Mouse (Mus musculus): Measurements from ENCODE around the gene Shank2. TPM values are rescaled to one million over a fixed set of nuclear protein-coding genes. Genes with fewer than 3 reads are reported as not detected.
A peak's percentile ranks its signal among the peaks of the same experiment; 100 is the strongest.

Gene Shank2
- polyA plus RNA-seq, 1 experiment from 2014 or later = 7.9 TPM

DNA sequence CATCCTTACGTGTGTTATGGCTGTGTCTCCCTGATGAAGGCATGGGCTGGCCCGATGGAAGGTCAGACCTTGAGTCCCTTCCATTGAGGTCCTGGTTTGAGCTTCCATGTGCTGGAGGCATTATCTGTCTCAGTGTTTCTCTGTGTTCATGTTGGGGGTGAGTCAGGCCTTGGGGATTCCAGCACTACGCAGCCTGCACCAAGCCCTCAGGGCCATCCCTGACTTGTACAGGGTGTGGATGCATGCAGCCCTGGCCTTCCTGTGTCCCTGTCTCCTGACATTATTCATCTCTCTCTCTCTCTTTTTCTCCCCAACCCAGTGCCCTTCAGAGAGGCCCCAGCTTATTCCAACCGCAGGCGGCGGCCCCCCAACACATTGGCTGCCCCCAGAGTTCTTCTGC is 177.7 kb downstream of the Shank2 start:
- Histone ChIP-seq H3K9ac (replicated peaks) (no peak overlapping the region), H3K4me1 (peaks cover 31% of the 10 kb centered on the region), H3K36me3 (no peaks in the 10 kb centered on the region), H3K4me3 (no peak overlapping the region), H3K27me3 (no peaks in the 10 kb centered on the region), H3K9me3 (no peaks in the 10 kb centered on the region), H3K4me2 (replicated peaks) (no peak overlapping the region), H3K27ac (replicated peaks) (no peak overlapping the region)
- WGBS = 89% methylated on average over 6 of the region's 6 CpGs
- no peak for ATAC-seq (replicated peaks)

- WGBS = 25% methylated on average over 6 of the region's 6 CpGs
- ATAC-seq (replicated peaks) = peak; percentile 66; the same call in 1 of the 2 replicates
- no peak overlapping the region for H3K4me2 ChIP-seq (replicated peaks)
- no peaks in the 10 kb centered on the region for H3K36me3 ChIP-seq
- H3K4me1 ChIP-seq = peaks cover 17% of the 10 kb centered on the region; the same call in 1 of the 2 replicates
- no peak overlapping the region for H3K4me3 ChIP-seq
- H3K9ac ChIP-seq (replicated peaks) = no peak overlapping the region
- H3K27ac ChIP-seq (replicated peaks) = no peak overlapping the region
- H3K9me3 ChIP-seq = no peaks in the 10 kb centered on the region
- H3K27me3 ChIP-seq = no peaks in the 10 kb centered on the region
These were observed 179.2 kb downstream of the Shank2 start for GRCm38 (mm10) chr7:144180885-144181284.

DNA sequence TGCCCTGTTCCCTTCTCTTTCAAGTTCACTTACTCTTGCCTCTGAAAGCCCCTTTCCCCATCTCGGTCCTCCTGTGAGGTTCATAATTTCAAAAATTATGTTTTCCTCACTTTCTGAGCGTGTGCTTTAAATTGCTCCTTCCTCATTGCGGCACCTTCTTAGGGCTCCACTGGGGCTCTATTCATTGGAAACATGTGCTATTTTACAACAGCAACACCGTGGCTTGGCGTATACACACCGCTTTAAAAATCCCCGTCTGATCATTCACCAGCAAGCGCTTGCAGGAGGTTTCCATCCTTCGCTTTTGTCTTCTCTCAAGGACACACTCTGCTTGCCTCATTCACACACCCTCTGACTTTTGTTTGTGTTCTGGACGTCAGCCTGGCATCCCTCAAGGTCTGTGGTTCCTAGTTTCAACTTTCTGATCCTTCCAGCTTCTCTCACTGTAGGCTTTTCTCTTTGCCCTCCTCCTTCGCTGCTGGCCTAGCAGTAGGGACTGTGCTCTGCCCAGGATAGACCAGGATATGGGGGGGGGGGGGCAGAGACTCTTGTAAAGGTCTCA is 186.2 kb downstream of the Shank2 start:
- Histone ChIP-seq H3K4me3 (no peak overlapping the region), H3K27me3 (no peaks in the 10 kb centered on the region), H3K4me2 (replicated peaks) (no peak overlapping the region), H3K9me3 (no peaks in the 10 kb centered on the region), H3K36me3 (0 out of 2 replicates have a peak, but pooled peaks cover 4% of the 10 kb centered on the region), H3K9ac (replicated peaks) (no peak overlapping the region), H3K4me1 (no peaks in the 10 kb centered on the region), H3K27ac (replicated peaks) (no peak overlapping the region)
- no peak for ATAC-seq (replicated peaks)
- 64% methylated on average over 11 of the region's 11 CpGs for WGBS

GRCm38 (mm10) chr7:144189446-144189845 is 187.7 kb downstream of the Shank2 start:
- Histone ChIP-seq H3K36me3 (0 out of 2 replicates have a peak, but pooled peaks cover 4% of the 10 kb centered on the region), H3K27ac (replicated peaks) (no peak overlapping the region), H3K4me3 (no peak overlapping the region), H3K27me3 (no peaks in the 10 kb centered on the region), H3K9ac (replicated peaks) (no peak overlapping the region), H3K4me2 (replicated peaks) (no peak overlapping the region), H3K4me1 (no peaks in the 10 kb centered on the region), H3K9me3 (no peaks in the 10 kb centered on the region)
- no peak for ATAC-seq (replicated peaks)
- 91% methylated on average over 4 of the region's 4 CpGs for WGBS

DNA sequence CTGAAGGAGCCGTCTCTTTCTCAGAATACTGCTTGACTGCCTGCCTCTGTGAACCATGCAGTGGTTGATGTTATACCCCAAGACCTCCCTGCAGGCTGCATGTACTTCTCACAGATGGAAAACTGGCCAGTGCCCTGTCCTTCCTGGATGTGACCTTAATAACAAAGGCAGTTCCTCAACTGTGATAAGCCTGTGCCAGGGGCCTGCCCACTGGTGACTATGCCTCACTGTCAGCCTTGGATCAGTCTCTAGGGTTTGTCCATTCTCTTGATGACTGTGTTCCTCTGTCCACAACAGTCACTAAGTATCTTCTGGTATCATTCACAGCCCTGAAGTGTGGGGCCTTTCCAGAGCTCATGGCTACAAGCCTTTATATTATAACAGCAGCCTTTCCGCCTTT is 196.8 kb downstream of the Shank2 start:
- ATAC-seq (replicated peaks) = no peak
- Histone ChIP-seq H3K4me3 (no peak overlapping the region), H3K27me3 (no peaks in the 10 kb centered on the region), H3K36me3 (no peaks in the 10 kb centered on the region), H3K9ac (replicated peaks) (no peak overlapping the region), H3K4me2 (replicated peaks) (no peak overlapping the region), H3K27ac (replicated peaks) (no peak overlapping the region), H3K9me3 (no peaks in the 10 kb centered on the region), H3K4me1 (no peaks in the 10 kb centered on the region)
- WGBS = 91% methylated on average over 2 of the region's 2 CpGs

GRCm38 (mm10) chr7:144202017-144202682 is 200.4 kb downstream of the Shank2 start:
- H3K9me3 ChIP-seq = no peaks in the 10 kb centered on the region
- no peak overlapping the region for H3K9ac ChIP-seq (replicated peaks)
- no peak overlapping the region for H3K4me3 ChIP-seq
- ATAC-seq (replicated peaks) = no peak
- no peaks in the 10 kb centered on the region for H3K27me3 ChIP-seq
- H3K36me3 ChIP-seq = no peaks in the 10 kb centered on the region
- H3K4me1 ChIP-seq = peaks cover 15% of the 10 kb centered on the region
- no peak overlapping the region for H3K4me2 ChIP-seq (replicated peaks)
- H3K27ac ChIP-seq (replicated peaks) = no peak overlapping the region
- WGBS = 84% methylated on average over 7 of the region's 7 CpGs

DNA sequence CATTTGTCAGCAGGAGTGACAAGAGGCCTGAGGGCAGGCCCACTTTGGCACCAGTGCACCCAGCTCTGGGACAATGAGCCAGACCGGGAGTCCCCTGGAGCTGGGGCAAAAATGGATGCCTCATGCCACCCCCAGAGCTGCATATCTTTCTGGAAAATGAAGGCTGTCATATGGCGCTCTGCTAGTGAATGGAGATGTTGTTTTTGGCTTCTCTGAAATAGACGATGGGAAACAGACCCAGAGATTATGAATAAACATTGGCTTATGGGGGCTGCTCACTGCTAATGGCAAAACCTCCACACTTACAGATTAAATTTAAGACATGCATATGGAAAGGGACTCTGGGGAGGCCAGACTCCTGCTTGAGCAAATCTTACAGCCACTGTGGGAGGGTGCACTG is 202.6 kb downstream of the Shank2 start:
- peak overlapping the region; percentile 62 for H3K27ac ChIP-seq (replicated peaks)
- H3K27me3 ChIP-seq = no peaks in the 10 kb centered on the region
- peaks cover 15% of the 10 kb centered on the region for H3K4me1 ChIP-seq
- peak; percentile 53 for ATAC-seq (replicated peaks)
- H3K9me3 ChIP-seq = no peaks in the 10 kb centered on the region
- H3K4me2 ChIP-seq (replicated peaks) = no peak overlapping the region
- H3K9ac ChIP-seq (replicated peaks) = no peak overlapping the region
- 50% methylated on average over 3 of the region's 3 CpGs for WGBS
- H3K4me3 ChIP-seq = no peak overlapping the region
- no peaks in the 10 kb centered on the region for H3K36me3 ChIP-seq

GRCm38 (mm10) chr7:144205161-144205560 is 203.4 kb downstream of the Shank2 start:
- H3K4me3 ChIP-seq = no peak overlapping the region
- ATAC-seq (replicated peaks) = no peak
- no peak overlapping the region for H3K27ac ChIP-seq (replicated peaks)
- H3K9me3 ChIP-seq = no peaks in the 10 kb centered on the region
- 54% methylated on average over 1 of the region's 1 CpGs for WGBS
- no peaks in the 10 kb centered on the region for H3K36me3 ChIP-seq
- no peak overlapping the region for H3K9ac ChIP-seq (replicated peaks)
- no peak overlapping the region for H3K4me2 ChIP-seq (replicated peaks)
- no peaks in the 10 kb centered on the region for H3K27me3 ChIP-seq
- peaks cover 15% of the 10 kb centered on the region for H3K4me1 ChIP-seq

- no peak for ATAC-seq (replicated peaks)
- 88% methylated on average over 3 of the region's 3 CpGs for WGBS
These were observed 204.1 kb downstream of the Shank2 start for GRCm38 (mm10) chr7:144205837-144206236.

GRCm38 (mm10) chr7:144206254-144206653 is 204.5 kb downstream of the Shank2 start:
- no peaks in the 10 kb centered on the region for H3K9me3 ChIP-seq
- H3K4me1 ChIP-seq = peaks cover 20% of the 10 kb centered on the region
- H3K4me2 ChIP-seq (replicated peaks) = no peak overlapping the region
- WGBS = 80% methylated on average over 5 of the region's 5 CpGs
- H3K27ac ChIP-seq (replicated peaks) = no peak overlapping the region
- ATAC-seq (replicated peaks) = no peak
- H3K4me3 ChIP-seq = no peak overlapping the region
- H3K9ac ChIP-seq (replicated peaks) = no peak overlapping the region
- H3K36me3 ChIP-seq = no peaks in the 10 kb centered on the region
- no peaks in the 10 kb centered on the region for H3K27me3 ChIP-seq

More at GRCm38 (mm10) chr7:144205837-144206236, 204.1 kb downstream of the Shank2 start:
- Histone ChIP-seq H3K27ac (replicated peaks) (no peak overlapping the region), H3K36me3 (no peaks in the 10 kb centered on the region), H3K4me2 (replicated peaks) (no peak overlapping the region), H3K9ac (replicated peaks) (no peak overlapping the region), H3K4me3 (no peak overlapping the region), H3K27me3 (no peaks in the 10 kb centered on the region), H3K9me3 (no peaks in the 10 kb centered on the region), H3K4me1 (peaks cover 20% of the 10 kb centered on the region)

DNA sequence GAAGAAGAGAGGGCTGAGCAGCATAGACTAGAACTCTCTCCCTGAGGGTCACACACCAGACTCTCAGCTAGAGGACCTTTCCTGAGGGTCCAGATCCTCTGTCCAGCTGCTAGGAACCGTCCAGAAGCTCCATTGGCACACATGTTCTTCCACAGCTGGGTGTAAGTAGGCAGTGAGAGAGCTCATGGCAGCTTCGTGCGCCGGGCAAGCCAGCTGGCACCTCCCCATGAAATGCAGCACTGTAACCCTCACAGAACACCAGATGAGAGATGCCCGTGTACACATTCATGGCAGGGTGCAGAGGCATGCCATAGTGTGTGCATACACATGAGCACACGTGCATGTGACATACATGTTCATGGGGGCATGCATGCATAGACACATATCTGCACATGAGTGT is 205.4 kb downstream of the Shank2 start:
- no peak overlapping the region for H3K9ac ChIP-seq (replicated peaks)
- H3K27ac ChIP-seq (replicated peaks) = no peak overlapping the region
- H3K36me3 ChIP-seq = no peaks in the 10 kb centered on the region
- H3K4me2 ChIP-seq (replicated peaks) = no peak overlapping the region
- no peak for ATAC-seq (replicated peaks)
- 80% methylated on average over 6 of the region's 6 CpGs for WGBS
- H3K9me3 ChIP-seq = no peaks in the 10 kb centered on the region
- H3K4me3 ChIP-seq = no peak overlapping the region
- peaks cover 20% of the 10 kb centered on the region for H3K4me1 ChIP-seq
- H3K27me3 ChIP-seq = no peaks in the 10 kb centered on the region

- H3K9me3 ChIP-seq = no peaks in the 10 kb centered on the region
- H3K27me3 ChIP-seq = no peaks in the 10 kb centered on the region
- peaks cover 20% of the 10 kb centered on the region for H3K4me1 ChIP-seq
- H3K27ac ChIP-seq (replicated peaks) = no peak overlapping the region
- H3K36me3 ChIP-seq = no peaks in the 10 kb centered on the region
- WGBS = 22% methylated on average over 7 of the region's 7 CpGs
- 0 out of 2 replicates have a peak, but pooled peaks have one; percentile 15 for ATAC-seq (replicated peaks)
- no peak overlapping the region for H3K4me2 ChIP-seq (replicated peaks)
- H3K9ac ChIP-seq (replicated peaks) = no peak overlapping the region
- H3K4me3 ChIP-seq = no peak overlapping the region
These were observed 206.1 kb downstream of the Shank2 start for GRCm38 (mm10) chr7:144207849-144208248.

GRCm38 (mm10) chr7:144208628-144209027 is 206.9 kb downstream of the Shank2 start:
- peaks cover 20% of the 10 kb centered on the region for H3K4me1 ChIP-seq
- no peaks in the 10 kb centered on the region for H3K9me3 ChIP-seq
- H3K4me2 ChIP-seq (replicated peaks) = no peak overlapping the region
- no peak for ATAC-seq (replicated peaks)
- no peak overlapping the region for H3K4me3 ChIP-seq
- WGBS = 67% methylated on average over 1 of the region's 1 CpGs
- no peaks in the 10 kb centered on the region for H3K36me3 ChIP-seq
- no peak overlapping the region for H3K27ac ChIP-seq (replicated peaks)
- no peak overlapping the region for H3K9ac ChIP-seq (replicated peaks)
- no peaks in the 10 kb centered on the region for H3K27me3 ChIP-seq
